Mouse (Mus musculus) hindbrain, embryonic 16.5 days (tissue): ENCODE data around the gene Clec14a. TPM values are rescaled to one million over a fixed set of nuclear protein-coding genes. Genes with fewer than 3 reads are reported as not detected.

Experiments
- ATAC-seq: fragments of 200-750 bp; cut with Nextera tagmentation; 2 replicates; pipeline ENCODE4 v1.8.0; 2017; ENCODE audit warnings: moderate TSS enrichment, moderate library complexity
- H3K27ac ChIP-seq: fragments of 300-500 bp; sonication (generic); 2 replicates; pipeline ENCODE4 v1.5.1; 2014; ENCODE audit warnings: low read depth, mild to moderate bottlenecking, control low read depth, low read length, moderate library complexity
- H3K27me3 ChIP-seq: fragments of 300-500 bp; sonication (generic); replicated peaks from 2 replicates; pipeline ENCODE4 v1.6.1; 2014; ENCODE audit warnings: low read length; ENCODE audit not compliant: control insufficient read depth, insufficient read depth
- H3K36me3 ChIP-seq: fragments of 300-500 bp; sonication (generic); 2 replicates; pipeline ENCODE4 v1.6.1; 2014; ENCODE audit warnings: mild to moderate bottlenecking, low read length, moderate library complexity, mixed read lengths; ENCODE audit not compliant: control insufficient read depth, insufficient read depth
- H3K4me1 ChIP-seq: fragments of 300-500 bp; sonication (generic); 2 replicates; pipeline ENCODE4 v1.6.1; 2014; ENCODE audit warnings: low read depth, low read length; ENCODE audit not compliant: control insufficient read depth, insufficient read depth
- H3K4me2 ChIP-seq: fragments of 300-500 bp; sonication (generic); 2 replicates; pipeline ENCODE4 v1.6.1; 2014; ENCODE audit warnings: mild to moderate bottlenecking, low read length, control low read depth, moderate library complexity
- H3K4me3 ChIP-seq: fragments of 300-500 bp; sonication (generic); 2 replicates; pipeline ENCODE4 v1.5.1; 2014; ENCODE audit warnings: mild to moderate bottlenecking, low read length, control low read depth, moderate library complexity
- H3K9ac ChIP-seq: fragments of 300-500 bp; sonication (generic); 2 replicates; pipeline ENCODE4 v1.6.1; 2014; ENCODE audit warnings: low read depth, mild to moderate bottlenecking, control low read depth, low read length, moderate library complexity
- H3K9me3 ChIP-seq: fragments of 300-500 bp; sonication (generic); 2 replicates; pipeline ENCODE4 v1.6.1; 2014; ENCODE audit warnings: mild to moderate bottlenecking, low read length, moderate library complexity; ENCODE audit not compliant: control insufficient read depth
- WGBS: fragments of 180-500 bp; shearing (Covaris S2); extraction: QIAGEN DNeasy Blood & Tissue Kit; methylation state at CpG from one replicate; pipeline ENCODE4 v1.1.7; 2014; 5-methylcytosine and 5-hydroxymethylcytosine counted together
- polyA plus RNA-seq: library from polyadenylated mRNA; unstranded; fragments of >200 nt; fragmentation: Nextera tagmentation; extraction: Ambion mirVana; gene quantifications from 2 replicates; pipeline ENCODE4 v1.2.1, GENCODE M21; 2015

The Clec14a gene
- polyA plus RNA-seq, 1 experiment from 2014 or later: 6.8 TPM

DNA sequence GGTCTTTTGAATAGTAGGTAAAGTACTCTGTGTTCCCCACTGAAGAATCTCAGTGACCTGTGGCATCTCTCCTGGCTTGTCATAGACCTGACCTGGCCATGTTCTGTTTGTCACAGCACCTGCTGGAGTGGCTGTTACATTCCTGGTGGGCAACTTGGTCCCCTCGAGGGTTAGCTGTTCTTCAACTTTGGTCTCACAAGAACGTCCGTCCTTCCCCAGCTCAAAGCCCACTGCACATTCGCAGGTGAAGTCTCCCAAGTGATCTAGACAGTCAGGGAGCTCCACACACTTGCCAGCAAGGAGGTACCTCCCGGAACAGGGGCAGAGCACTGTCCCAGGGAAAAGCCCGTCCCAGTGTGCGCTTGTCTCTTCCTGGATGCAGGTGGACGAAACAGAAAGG lies 1.3 kb downstream of the Clec14a start:
- H3K4me1 ChIP-seq: peaks cover 8% of the 10 kb centered on the region
- no peaks in the 10 kb centered on the region; the same call in 1 of the 2 replicates for H3K27me3 ChIP-seq
- H3K9me3 ChIP-seq: no peaks in the 10 kb centered on the region
- H3K4me2 ChIP-seq: peak overlapping the region; percentile 79
- no peak for ATAC-seq
- H3K27ac ChIP-seq: no peak overlapping the region
- H3K9ac ChIP-seq: peak overlapping the region; percentile 65
- no peaks in the 10 kb centered on the region for H3K36me3 ChIP-seq
- WGBS: 44% methylated on average over 8 of the region's 8 CpGs
- H3K4me3 ChIP-seq: peak overlapping the region; percentile 46

GRCm38 (mm10) chr12:58251901-58252300 lies 17.2 kb downstream of the Clec14a start:
- 100% methylated on average over 1 of the region's 1 CpGs for WGBS
- Histone ChIP-seq H3K4me1 (no peaks in the 10 kb centered on the region), H3K4me3 (no peak overlapping the region), H3K9ac (no peak overlapping the region), H3K9me3 (no peaks in the 10 kb centered on the region), H3K4me2 (no peak overlapping the region), H3K27me3 (no peaks in the 10 kb centered on the region), H3K36me3 (no peaks in the 10 kb centered on the region), H3K27ac (no peak overlapping the region)
- ATAC-seq: no peak

GRCm38 (mm10) chr12:58232489-58232888 lies 36.6 kb downstream of the Clec14a start:
- no peak for ATAC-seq
- Histone ChIP-seq H3K4me2 (no peak overlapping the region), H3K4me3 (no peak overlapping the region), H3K36me3 (no peaks in the 10 kb centered on the region), H3K9me3 (no peaks in the 10 kb centered on the region), H3K27ac (no peak overlapping the region), H3K27me3 (no peaks in the 10 kb centered on the region), H3K9ac (no peak overlapping the region), H3K4me1 (no peaks in the 10 kb centered on the region)
- WGBS: 92% methylated on average over 2 of the region's 2 CpGs

- no peak for ATAC-seq
- no peak overlapping the region for H3K4me2 ChIP-seq
- H3K4me3 ChIP-seq: no peak overlapping the region
- no peaks in the 10 kb centered on the region for H3K9me3 ChIP-seq
- 70% methylated on average over 5 of the region's 5 CpGs for WGBS
- H3K27ac ChIP-seq: no peak overlapping the region
- no peaks in the 10 kb centered on the region for H3K27me3 ChIP-seq
- no peaks in the 10 kb centered on the region for H3K36me3 ChIP-seq
- no peak overlapping the region for H3K9ac ChIP-seq
- no peaks in the 10 kb centered on the region for H3K4me1 ChIP-seq
Observed at GRCm38 (mm10) chr12:58225644-58226043, 43.4 kb downstream of the Clec14a start.

GRCm38 (mm10) chr12:58219078-58219477 lies 50.0 kb downstream of the Clec14a start:
- no peak overlapping the region for H3K4me3 ChIP-seq
- H3K27ac ChIP-seq: no peak overlapping the region
- no peaks in the 10 kb centered on the region for H3K9me3 ChIP-seq
- WGBS: 92% methylated on average over 3 of the region's 3 CpGs
- no peak for ATAC-seq
- no peaks in the 10 kb centered on the region for H3K36me3 ChIP-seq
- H3K9ac ChIP-seq: no peak overlapping the region
- H3K4me2 ChIP-seq: no peak overlapping the region
- H3K4me1 ChIP-seq: peaks cover 5% of the 10 kb centered on the region
- no peaks in the 10 kb centered on the region for H3K27me3 ChIP-seq

- H3K4me3 ChIP-seq: no peak overlapping the region
- H3K27me3 ChIP-seq: peaks cover 3% of the 10 kb centered on the region
- 52% methylated on average over 2 of the region's 2 CpGs for WGBS
- no peaks in the 10 kb centered on the region for H3K9me3 ChIP-seq
- H3K4me1 ChIP-seq: peaks cover 23% of the 10 kb centered on the region
- H3K36me3 ChIP-seq: no peaks in the 10 kb centered on the region
- no peak overlapping the region for H3K27ac ChIP-seq
- peak overlapping the region; percentile 19; the same call in 1 of the 2 replicates for H3K4me2 ChIP-seq
- H3K9ac ChIP-seq: no peak overlapping the region
- no peak for ATAC-seq
Observed at GRCm38 (mm10) chr12:58216218-58216617, 52.9 kb downstream of the Clec14a start.

Other genes starting within 250 kb of the Clec14a start
- gene Sstr1, start 57.5 kb downstream of the Clec14a start, polyA plus RNA-seq: 21.5 and 23.7 TPM in 2 replicates